Mouse (Mus musculus): Measurements from ENCODE around the gene H2-DMb1.
A peak's percentile ranks its signal among the peaks of the same experiment; 100 is the strongest.

Gene H2-DMb1

DNA sequence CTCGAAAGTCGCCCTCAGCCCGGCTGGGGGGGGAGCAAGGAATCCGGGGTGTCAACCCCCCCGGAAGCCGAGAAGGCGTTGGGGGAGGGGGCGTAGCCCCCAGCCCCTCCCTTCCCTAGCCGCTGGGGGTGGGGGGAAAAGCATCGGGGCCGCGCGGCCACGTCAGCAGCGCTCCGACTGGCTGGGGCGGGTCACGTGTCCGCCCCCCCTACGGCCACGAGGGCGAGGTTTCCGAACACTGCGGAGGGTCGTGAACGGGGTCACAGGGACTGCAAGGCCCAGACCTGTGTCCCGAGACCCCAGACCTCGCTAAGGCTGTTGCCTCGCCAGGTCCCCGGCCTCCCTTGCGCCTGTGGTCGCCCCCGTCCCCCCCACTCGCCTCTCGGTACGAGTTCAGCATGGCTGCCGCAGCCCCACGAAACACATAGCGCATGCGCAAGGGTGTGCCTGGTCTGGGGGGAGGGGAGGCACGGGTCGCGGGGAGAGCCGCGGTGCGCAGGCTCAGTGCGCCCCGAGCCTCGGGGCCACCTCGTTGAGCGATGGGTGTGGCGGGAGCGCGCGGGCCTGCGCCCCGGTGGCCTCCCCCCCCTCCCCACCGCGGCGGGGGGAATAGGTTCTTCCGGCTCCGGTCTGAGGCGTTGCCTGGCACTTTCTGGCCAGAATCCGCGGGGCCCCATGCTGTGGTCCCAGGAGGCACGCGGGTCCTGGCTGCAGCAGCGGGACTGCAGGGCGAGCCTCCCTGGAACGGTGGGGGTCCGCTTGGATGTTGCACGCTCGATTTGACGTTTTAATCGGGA is 30.5 kb upstream of the H2-DMb1 start, which contains the start of gene Brd2:
Gene Brd2 (minus strand): TSS at position 447 of the 797 bp plus-strand sequence.
- DNase-seq (ENCODE audit: low spot score in 2 of 2): peak; percentile 96 to 97

DNA sequence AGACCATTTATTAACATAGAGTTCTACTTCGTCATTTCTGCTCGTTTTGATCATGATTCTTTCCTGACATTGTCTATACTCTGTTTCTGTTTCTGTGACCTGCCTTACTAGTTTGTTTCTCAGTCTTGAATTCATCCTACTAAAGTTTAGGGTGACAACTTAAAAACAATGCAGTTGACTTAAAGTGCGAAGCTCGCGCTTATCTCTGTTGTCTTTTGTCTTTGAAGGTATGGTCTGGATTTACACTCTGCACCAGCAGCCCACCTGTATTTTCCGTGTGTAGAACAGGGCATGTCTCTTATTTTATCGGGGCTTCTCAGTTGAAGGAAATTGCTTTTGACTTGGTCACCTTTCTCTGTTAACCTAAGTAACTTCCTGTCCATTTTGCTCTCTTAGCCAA is 29.8 kb upstream of the H2-DMb1 start:
- no peak for DNase-seq (ENCODE audit: low spot score in 2 of 2)

DNA sequence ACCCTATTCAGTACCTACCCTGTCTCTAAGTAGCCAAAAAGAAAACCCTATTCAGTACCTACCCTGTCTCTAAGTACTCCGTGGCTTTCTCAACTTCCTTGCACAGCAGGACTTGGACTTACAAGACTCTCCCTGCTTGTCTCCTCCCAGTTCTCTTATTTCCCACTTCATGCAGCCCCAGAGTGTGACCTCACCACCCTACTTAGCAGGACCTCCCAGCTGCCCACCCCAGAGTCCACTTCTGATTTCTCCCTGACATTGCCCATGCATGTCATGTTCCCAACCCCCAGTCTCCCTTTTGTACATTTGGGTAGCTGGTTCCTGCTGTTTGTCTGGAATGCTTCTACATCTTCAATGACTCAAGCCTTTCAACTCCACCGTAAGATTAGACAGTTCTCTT is 29.4 kb upstream of the H2-DMb1 start:
- DNase-seq (ENCODE audit: low spot score in 2 of 2): no peak

DNA sequence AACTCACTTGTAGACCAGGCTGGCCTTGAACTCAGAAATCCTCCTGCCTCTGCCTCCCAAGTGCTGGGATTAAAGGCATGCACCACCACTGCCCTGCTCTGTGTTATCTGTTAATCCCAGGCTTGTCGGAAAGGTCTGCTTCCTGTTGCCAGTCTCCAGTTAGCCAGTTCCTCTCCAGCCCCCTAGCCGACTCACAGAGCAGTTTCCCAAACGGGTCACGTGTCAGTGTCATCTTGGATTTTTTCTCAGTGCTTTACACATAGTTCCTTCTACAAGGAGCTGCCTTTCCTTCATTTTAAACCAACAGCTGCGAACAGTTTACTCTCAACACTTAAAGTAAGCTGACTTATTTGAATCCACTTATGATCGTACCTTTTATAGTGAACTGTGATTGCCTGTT is 28.2 kb upstream of the H2-DMb1 start:
- no peak for DNase-seq (ENCODE audit: low spot score in 2 of 2)

DNA sequence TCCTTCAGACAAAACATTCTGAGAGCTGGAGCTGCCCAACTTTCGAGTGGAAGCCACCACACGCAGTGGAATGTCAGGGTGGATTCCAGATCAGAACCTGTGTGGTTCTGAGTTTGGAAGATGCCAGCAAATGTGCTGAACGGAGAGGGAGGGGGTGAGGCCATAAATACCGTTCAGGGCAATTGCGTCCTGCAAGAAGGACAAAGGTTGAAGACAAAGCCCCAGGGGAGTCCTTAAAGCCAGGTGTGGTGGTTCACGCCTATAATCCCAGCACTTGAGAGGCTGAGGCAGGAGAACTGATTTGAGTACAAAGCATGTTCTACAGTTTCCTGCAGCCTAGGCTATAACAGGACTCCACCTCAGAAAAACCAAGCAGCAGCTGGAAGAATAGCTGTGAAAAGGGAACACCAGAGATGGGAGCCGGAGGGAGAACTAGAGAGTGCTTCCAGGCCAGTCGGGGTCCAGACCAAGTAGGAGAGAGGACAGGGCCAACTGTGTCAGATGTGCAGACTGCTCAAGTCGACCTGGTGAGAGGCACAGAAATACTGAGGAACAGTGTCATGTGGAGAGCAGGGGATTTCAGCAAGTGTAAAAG is 25.9 kb upstream of the H2-DMb1 start:
- DNase-seq (ENCODE audit: low spot score in 2 of 2): no peak

DNA sequence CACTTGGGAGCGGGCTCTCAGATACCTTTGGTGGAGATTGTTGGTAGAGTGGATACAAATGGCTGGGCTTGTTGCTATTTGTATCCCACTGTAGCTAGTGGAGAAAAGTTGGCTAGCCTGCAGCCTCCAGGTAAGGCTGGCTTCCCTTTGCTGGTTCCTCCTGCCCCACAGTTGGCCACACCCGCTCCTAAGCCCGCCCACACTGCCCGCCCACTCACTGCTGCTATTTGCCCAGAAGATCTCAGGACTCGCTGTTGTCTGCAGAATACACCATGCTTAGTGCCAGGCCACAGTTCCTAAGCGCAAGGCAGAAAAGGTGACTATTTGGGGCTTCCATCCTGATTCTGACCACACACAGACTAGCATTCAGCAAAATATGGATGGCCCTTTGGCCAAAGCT is 25.4 kb upstream of the H2-DMb1 start:
- peak; percentile 42 to 70 for DNase-seq (ENCODE audit: low spot score in 2 of 2)

DNA sequence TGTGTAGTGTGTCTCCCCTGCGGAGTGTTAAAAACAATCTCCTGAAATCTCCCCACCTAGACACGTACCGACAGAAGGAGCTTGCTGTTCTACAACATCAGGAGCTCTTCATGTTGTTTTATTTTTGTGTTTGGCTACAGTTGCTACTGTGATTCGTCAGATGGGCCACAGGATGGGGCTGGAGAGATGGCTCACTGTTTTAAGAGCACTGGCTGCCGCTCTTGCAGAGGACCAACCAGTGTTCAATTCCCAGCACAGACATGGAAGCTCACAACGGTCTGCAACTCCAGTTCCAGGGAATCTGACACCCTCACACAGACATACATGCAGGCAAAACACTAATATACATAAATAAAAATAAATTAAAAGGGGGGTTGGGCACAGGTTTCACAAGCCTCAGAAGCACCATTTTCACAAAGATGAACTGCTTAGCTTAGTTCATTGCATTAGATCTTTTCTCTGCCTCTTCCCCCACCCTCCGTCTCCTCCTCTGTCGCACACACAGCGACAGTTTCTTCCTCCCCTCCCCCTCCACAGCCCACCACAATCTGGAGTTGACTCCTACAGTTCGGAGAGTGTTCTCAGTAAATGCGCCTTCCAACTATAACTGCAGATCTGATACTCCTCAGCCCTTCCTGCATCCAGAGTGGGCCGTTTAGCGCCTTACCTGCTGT is 24.5 kb upstream of the H2-DMb1 start:
- no peak for DNase-seq (ENCODE audit: low spot score in 2 of 2)

DNA sequence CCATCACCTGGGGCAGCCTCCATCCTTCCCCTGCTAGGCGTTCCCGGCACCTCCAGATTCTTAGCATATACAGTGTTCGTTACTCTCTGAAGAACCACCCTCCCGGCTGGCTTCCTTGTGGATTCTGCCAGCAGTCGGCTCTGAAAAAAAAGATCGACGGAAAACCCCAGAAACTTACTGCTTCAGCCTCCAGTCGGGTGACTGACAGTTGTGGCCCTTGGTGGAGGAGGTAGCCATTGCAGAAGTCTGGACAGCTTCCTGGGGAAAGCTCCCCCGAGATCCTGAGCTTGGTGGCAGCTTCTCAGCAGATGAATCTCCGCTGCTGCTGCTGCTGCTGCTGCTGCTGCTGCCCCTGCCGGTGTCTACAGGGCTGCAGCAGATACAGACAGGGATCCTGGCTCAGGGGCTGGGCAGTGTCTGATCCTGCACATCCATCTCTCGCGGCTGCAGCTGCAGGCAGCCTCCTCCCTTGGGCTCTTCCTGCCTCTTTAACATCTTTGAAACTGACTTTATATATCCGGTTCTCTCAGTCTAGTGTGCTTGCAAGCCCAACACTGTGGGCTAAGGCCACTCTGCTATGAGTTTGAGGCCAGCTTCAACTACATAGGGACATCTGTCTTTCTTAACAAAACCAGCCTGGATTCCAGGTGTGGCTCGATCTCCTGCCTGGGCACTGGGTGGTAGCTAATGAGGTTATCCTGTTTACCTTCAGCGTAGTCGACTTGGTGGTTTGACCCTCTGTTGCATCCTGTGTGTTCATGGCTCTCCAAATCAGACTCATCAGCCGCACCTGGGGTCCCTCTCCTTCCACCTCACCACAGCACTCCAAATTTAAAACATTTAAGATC is 23.7 kb upstream of the H2-DMb1 start:
- DNase-seq (ENCODE audit: low spot score in 2 of 2): no peak

DNA sequence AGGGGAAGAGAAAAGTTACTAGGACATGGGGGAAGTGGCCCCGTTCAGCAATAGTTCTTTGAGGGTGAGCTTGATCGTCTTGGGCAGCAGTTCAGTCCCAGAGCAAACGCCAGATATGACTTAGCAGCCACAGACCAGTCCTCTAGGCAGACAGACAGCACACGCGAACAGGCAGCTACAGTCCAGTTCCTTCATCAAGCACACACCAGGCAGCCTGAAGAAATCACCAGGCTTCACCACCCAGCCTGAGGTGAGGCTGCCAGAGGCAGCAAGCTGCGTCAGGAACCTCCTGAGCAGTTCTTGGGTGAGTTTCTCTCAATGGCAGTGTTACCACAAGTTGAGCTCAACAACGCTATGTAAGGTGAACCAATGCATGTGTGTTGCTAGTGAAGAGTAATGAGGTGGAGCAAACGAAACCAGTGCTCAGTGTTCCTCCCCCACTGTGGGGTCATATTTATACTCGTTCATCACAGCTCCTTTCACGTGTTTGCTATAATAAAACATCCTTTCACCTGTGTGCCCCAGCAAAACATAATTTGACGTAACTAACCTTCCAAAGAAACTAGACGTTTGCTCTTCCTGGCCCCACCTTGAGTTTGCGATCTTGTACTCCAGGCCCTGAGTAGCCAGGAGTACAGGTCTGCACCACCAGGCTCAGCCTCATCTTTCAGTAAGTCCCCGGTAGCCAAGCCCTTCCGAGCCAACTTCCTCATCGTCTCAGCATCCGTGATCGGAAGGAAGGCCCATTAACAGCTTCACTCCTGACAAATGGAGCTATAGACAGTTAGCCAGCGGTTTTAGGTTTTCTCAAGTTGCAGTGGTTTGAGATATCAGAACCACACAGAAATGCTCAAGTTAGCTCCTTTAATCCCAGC is 22.6 kb upstream of the H2-DMb1 start:
- DNase-seq (ENCODE audit: low spot score in 2 of 2): no peak

DNA sequence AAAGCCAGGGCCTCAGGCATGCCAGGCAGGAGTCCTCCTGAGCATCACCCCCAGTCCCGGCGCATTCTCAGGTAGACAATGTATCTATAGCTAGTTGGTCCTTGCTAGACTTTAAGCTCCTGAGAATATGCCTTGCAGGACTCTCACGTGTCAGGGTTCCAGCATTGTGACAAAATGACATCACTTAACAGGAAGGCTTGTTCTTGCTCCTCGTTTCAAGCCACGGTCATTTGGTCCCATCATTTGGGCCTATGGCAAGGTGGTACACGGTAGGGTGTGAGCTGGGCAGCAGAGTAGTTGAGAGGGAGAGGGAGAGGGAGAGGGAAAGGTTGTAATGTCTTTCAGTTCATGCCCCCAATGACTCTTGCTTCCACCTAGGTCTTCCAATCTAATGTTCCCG is 21.0 kb upstream of the H2-DMb1 start:
- no peak for DNase-seq (ENCODE audit: low spot score in 2 of 2)

DNA sequence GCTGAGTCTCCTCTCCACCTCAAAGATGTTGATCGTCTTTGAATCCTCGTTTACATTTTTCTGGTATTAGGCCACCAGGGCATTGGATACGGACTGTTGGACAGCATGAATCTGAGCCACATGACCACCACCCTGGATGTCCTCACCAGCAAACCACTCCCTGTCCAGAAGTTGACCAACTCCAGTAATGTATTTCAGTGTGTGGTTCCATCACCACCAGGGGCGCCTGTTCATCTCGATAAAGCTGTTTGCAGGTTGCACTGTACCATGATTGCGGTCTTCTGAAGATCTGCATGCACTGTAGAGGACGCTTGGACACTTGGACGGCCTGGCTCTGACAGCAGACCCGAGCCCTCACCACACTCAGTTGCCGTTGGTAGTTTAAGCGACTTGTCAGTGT is 19.6 kb upstream of the H2-DMb1 start:
- no peak for DNase-seq (ENCODE audit: low spot score in 2 of 2)

DNA sequence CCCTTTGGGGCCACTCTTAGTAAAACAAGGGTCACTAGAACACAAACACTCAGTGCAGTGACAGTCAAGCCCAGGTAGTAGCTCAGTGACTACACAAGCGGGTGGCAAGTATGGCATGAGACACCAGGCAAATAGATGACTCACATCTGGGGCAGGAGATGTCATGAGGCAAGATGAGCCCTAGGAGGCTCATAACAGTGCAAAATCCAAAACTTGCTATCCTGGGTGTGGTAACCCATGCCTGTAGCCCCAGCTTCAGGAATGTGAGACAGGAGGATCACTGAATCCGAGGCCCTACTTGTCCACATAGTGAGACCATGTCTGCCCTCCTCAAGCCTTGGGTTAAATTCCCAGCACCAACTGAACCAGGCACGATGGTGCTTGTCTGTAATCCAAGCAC is 18.4 kb upstream of the H2-DMb1 start:
- DNase-seq (ENCODE audit: low spot score in 2 of 2): no peak

DNA sequence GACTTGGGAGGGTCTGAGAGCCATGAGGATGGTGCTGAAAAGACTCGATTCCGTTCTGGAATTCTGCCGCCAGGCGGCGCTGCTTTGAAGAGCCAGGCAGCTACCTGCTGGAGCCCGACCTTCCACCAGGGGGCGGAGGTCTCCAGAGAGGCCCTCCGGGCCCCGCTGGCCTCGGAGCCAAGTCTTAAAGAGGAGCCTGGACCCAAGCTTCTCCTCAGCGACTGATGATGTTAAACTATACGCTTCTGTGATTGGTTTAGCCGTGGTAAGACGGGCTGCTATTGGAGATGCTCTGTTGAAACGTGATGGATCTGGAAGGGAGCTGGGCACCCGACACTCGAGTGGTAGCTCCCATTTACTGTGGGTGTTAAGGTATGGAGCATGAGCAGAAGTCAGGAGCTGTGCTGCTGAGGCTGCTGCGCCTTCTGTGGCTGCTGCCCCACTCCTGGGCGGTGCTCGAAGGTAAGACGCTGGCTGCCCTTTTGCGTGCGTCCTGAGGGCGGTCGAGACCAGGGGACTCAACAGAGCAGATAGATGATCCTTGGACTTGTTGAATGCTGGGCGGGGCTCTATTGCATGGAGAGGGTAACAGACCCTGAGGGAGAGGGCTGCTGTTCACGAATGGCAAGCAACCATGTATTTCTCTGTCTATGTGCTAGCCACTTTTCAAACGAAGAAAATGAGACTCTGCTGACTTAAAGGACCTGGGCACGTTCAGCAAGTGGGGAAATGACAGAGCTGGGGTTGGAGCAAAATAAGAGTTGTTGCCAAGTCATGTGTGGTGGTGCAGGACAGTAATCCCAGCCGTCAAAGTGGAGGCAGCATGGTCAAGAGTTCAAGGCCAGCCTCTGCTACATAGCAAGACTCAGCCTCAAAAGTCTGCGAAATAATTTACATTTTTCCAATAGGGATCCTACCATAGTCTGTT is 17.3 kb upstream of the H2-DMb1 start:
- DNase-seq (ENCODE audit: low spot score in 2 of 2): peak; percentile 99

DNA sequence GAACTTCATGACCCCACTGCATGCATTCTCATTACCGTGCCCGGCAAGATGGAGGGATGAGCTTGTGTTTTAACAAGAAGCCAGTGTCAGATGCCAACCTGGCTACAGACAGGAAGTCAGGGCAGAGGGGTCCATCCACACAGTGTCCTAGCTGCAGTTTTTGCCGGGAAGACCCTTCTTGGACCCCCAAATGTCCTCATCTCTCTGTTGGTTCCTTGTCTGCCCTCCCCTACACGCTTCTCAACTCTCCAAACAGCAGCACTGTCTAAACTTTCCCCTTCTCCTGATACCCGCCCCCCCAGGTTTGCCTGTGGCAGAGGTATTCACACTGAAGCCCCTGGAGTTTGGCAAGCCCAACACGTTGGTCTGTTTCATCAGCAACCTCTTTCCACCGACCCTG is 15.3 kb upstream of the H2-DMb1 start:
- no peak for DNase-seq (ENCODE audit: low spot score in 2 of 2)

DNA sequence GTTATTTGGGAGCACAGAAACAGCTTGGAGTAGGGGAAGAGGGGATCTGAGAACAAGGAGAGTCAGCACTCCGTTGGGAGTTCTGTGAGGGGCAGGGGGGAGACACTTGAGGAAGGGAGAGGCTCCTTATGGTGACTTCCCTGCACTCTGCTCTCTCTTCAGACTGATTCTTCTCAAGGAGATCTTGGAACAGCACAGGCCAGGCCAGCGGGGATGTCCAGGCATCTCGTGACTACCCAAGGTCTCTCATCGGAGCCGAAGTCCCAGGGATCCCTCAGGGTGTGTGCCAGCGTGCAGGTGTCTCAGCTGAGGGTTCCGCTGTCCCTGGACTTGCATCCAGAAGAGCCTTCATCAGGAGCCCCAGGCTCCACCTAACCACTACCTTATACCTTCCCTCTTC is 14.2 kb upstream of the H2-DMb1 start:
- DNase-seq (ENCODE audit: low spot score in 2 of 2): no peak

DNA sequence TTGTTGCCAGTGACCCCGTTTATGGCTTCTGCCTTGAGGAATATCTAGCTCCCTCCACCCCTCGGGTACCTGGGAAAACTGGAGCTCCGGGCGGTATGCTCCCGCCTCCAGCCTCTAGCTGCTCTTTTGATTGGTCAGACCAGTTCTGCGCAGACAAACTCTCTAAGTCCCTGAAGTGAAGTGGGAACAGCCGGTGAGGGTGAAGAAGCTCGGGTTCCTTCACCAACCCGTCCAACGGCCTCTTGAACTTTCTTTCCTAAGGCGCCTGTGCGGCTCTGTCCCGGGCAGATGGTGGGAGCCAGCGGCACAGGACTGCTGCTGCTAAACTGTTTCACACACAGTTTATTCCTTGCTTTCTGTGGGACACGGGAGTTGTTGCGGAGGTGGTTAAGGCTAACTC is 13.5 kb upstream of the H2-DMb1 start:
- no peak for DNase-seq (ENCODE audit: low spot score in 2 of 2)

DNA sequence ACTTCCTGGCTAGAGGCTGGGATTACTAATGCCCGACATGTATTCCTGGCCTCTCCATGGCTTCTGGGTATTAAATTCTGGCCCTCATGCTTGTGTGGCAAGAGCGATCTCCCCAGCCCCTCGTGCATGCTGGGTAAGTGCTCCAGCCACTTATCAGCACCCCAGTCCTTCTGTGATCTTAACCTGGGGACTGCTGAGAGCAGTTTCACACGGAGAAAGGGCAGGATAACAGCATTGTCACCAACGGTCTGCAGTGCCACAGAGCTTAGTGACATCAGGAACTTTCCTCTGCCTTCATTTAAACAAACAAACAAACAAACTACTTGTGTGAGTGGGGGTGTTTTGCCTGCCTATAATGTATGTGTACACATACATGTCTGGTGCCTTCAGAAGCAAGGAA is 12.6 kb upstream of the H2-DMb1 start:
- no peak for DNase-seq (ENCODE audit: low spot score in 2 of 2)

DNA sequence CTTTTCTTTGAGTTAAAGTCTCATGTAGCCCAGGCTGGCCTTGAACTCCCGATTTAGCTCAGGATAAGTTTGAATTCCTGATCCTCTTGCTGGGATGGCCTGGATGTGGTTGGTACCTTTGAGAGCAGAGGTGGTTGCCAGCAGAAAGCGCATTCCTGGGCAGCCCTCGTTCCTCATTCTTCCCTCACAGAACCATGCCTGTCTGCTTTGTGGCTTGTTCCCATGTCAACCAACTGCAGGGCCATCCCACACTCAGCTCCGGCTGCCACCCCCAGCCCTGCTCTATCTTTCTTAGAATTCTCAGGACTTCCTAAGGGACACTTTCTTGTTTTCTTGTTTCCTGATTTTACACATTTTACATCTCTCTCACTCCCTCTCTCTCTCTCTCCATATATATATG is 11.4 kb upstream of the H2-DMb1 start:
- DNase-seq (ENCODE audit: low spot score in 2 of 2): no peak

DNA sequence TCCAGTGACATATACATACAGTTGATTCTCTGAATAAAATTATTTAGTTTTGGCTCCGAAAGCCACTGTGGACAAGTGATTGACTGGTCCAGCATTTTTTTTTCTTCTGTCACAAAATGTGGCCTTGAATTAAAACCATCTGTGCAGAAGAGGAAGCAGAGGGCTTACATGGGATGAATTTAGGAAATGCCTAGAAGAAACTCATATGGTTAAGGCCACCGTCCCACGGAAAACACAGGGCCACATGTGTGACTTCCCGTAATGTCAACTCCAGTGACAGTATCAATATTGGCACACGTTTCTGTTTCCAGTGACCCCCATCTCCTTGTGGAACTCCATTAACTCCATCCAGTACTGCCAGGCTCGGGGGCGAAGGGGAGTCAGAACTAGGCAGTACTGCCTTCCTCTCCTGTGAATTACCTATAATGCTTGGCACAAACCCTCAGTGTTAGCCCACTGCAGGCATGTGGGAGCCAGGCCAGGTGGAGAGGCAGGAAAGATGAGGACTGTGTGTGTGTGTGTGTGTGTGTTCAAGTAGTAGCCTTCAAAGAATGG is 10.3 kb upstream of the H2-DMb1 start:
- DNase-seq (ENCODE audit: low spot score in 2 of 2): no peak

DNA sequence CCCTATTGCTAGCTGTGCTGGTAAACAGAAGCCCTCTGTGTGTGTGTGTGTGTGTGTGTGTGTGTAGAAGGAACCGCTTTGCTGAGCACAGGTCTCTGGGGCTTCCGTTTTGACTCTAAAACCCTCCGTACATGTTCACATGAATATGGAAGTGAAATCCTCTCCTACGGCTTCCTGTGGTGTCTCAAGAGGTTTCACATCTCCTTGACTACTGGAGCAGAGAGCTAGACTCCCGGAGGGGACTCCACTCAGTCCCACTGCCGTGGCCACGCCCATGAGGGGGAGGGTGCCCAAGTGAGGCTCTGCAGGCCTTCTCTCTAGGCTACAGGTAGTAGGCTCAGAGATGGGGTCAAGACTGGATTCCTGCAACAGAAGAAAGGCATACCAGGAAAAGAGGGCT is 9.8 kb upstream of the H2-DMb1 start, which contains the start of gene H2-DMb2:
Gene H2-DMb2 (plus strand): TSS at position 275 of the 400 bp plus-strand sequence.
- peak in 1 of 2 experiments; percentile 92 for DNase-seq (ENCODE audit: low spot score in 2 of 2)

Data from natural killer cell, adult 2 months (primary cell).